Mouse (Mus musculus) kidney, adult 2 months (tissue): ENCODE data around the gene Erbin. TPM values are rescaled to one million over a fixed set of nuclear protein-coding genes. Genes with fewer than 3 reads are reported as not detected.

Source experiments
- DNase-seq: peaks from one replicate; pipeline ENCODE4 v3.0.0; 2021
- H3K27ac ChIP-seq: fragments of 200-500 bp; 2 replicates; pipeline ENCODE4 v1.5.1; 2012; ENCODE audit warnings: low read depth, low read length, control low read depth, inconsistent platforms; ENCODE audit not compliant: insufficient read depth
- H3K27me3 ChIP-seq: fragments of 200-500 bp; replicated peaks from 2 replicates; pipeline ENCODE4 v1.6.1; 2012; ENCODE audit warnings: mild to moderate bottlenecking, moderate library complexity, low read length, inconsistent platforms; ENCODE audit not compliant: control insufficient read depth, insufficient read depth
- H3K36me3 ChIP-seq: fragments of 200-500 bp; 2 replicates; pipeline ENCODE4 v1.6.1; 2012; ENCODE audit warnings: mild to moderate bottlenecking, moderate library complexity, low read length, inconsistent platforms; ENCODE audit not compliant: control insufficient read depth, insufficient read depth
- H3K4me1 ChIP-seq: fragments of 200-500 bp; 2 replicates; pipeline ENCODE4 v1.6.1; 2011; ENCODE audit warnings: low read length; ENCODE audit not compliant: control insufficient read depth, insufficient read depth
- H3K4me3 ChIP-seq: fragments of 200-500 bp; 2 replicates; pipeline ENCODE4 v1.5.1; 2011; ENCODE audit warnings: mild to moderate bottlenecking, low read depth, low read length, control low read depth; ENCODE audit not compliant: insufficient read depth
- CTCF ChIP-seq: fragments of 200-500 bp; conservative IDR thresholded peaks from 2 replicates; pipeline ENCODE4 v1.5.1; 2011; ENCODE audit warnings: low read depth, mild to moderate bottlenecking, control low read depth, low read length, moderate library complexity, mixed read lengths; ENCODE audit not compliant: insufficient read depth, insufficient read length
- POLR2A ChIP-seq: fragments of 200-500 bp; IDR thresholded peaks from one replicate; pipeline ENCODE4 v1.6.1; 2011; ENCODE audit warnings: low read depth, low read length, control low read depth
- WGBS: fragments of 180-500 bp; shearing (Covaris S2); methylation state at CpG from one replicate; pipeline ENCODE4 v1.1.7; 2018; 5-methylcytosine and 5-hydroxymethylcytosine counted together
- polyA plus RNA-seq: library from polyadenylated mRNA; depleted of rRNA; stranded (reverse); fragments of >200 nt; gene quantifications from 2 replicates; pipeline ENCODE4 v1.2.3, GENCODE M21; 2012; rRNA removed

Erbin gene
- 15.7 and 18.9 TPM in 2 replicates for polyA plus RNA-seq

- H3K27me3 ChIP-seq = no peaks in the 10 kb centered on the region
- under 1% methylated on average over 89 of the region's 93 CpGs for WGBS
- DNase-seq = peak; percentile 93
- H3K4me1 ChIP-seq = peaks cover 21% of the 10 kb centered on the region
- peak within 1 kb of the TSS; percentile 99 for H3K27ac ChIP-seq
- H3K36me3 ChIP-seq = no peaks in the 10 kb centered on the region
- H3K4me3 ChIP-seq = peak within 1 kb of the TSS; percentile 82
- no peak for TF ChIP-seq CTCF
- peak; percentile 20 for TF ChIP-seq POLR2A
These were observed at the start of gene Erbin for GRCm38 (mm10) chr13:103920261-103920932. TSS of gene Erbin (minus strand) at chr13:103920514.

GRCm38 (mm10) chr13:103969912-103970311 is 49.6 kb upstream of the Erbin start:
- no peak overlapping the region for H3K27ac ChIP-seq
- no peak for DNase-seq
- no peaks in the 10 kb centered on the region for H3K36me3 ChIP-seq
- no peaks in the 10 kb centered on the region for H3K4me1 ChIP-seq
- TF ChIP-seq CTCF = no peak
- TF ChIP-seq POLR2A = no peak
- no peak overlapping the region for H3K4me3 ChIP-seq
- 74% methylated on average over 6 of the region's 6 CpGs for WGBS
- H3K27me3 ChIP-seq = no peaks in the 10 kb centered on the region

- 90% methylated on average over 9 of the region's 9 CpGs for WGBS
- no peak for DNase-seq
These were observed 47.7 kb upstream of the Erbin start for GRCm38 (mm10) chr13:103967987-103968386.

DNA sequence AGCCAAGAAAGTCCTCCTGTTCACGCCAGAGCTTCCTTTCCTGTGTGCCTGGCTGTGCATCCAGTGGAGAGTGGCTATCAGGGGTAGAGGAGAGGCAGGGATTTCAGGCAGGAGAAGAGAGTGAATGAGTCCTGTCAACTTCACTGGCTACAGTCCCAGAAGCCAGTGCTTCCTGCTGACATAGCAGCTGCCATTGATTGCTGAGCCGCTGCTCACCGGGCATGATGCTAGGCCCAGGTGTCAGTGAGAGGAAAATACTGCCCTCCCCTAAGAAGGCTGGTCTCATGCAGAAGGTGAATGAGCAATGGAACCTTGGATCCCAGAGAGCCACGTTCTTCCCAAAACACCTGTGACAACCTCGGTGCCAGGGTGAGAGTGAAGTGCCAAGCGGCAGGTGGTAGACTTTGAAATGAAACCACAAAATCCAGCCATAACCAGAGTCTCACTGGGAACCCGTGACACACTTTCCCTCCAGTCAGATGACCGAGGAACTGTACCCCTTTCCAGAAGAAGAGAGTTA is 46.4 kb upstream of the Erbin start:
- no peak overlapping the region for H3K4me3 ChIP-seq
- no peak overlapping the region for H3K27ac ChIP-seq
- H3K4me1 ChIP-seq = no peaks in the 10 kb centered on the region
- TF ChIP-seq CTCF = no peak
- no peak for TF ChIP-seq POLR2A
- WGBS = 81% methylated on average over 8 of the region's 8 CpGs
- H3K36me3 ChIP-seq = no peaks in the 10 kb centered on the region
- DNase-seq = no peak
- no peaks in the 10 kb centered on the region for H3K27me3 ChIP-seq

More at GRCm38 (mm10) chr13:103967987-103968386, 47.7 kb upstream of the Erbin start:
- Histone ChIP-seq H3K4me3 (no peak overlapping the region), H3K4me1 (no peaks in the 10 kb centered on the region), H3K27me3 (no peaks in the 10 kb centered on the region), H3K36me3 (no peaks in the 10 kb centered on the region), H3K27ac (no peak overlapping the region)
- no peak for TF ChIP-seq CTCF
- TF ChIP-seq POLR2A = no peak

DNA sequence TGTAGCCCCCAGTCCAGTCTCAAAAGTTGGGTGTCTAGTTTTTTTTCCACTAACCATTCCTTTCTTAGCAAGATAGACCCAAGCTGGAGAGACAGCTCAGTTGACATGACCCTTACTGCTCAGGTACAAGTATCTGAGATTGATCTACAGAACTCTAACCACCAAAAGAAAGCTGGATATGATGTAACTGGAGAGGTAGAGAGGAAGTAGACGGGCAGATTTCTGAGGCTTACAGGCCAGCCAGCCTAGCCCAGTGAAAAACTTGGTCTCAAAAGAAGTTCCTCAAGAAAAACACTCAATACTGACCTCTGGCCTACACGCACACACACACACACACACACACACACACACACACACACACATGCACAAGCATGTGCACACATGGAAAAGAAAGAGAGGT is 44.9 kb upstream of the Erbin start:
- TF ChIP-seq POLR2A = no peak
- TF ChIP-seq CTCF = no peak
- Histone ChIP-seq H3K27ac (no peak overlapping the region), H3K27me3 (no peaks in the 10 kb centered on the region), H3K4me3 (no peak overlapping the region), H3K36me3 (no peaks in the 10 kb centered on the region), H3K4me1 (no peaks in the 10 kb centered on the region)
- WGBS = 98% methylated on average over 2 of the region's 2 CpGs
- no peak for DNase-seq

DNA sequence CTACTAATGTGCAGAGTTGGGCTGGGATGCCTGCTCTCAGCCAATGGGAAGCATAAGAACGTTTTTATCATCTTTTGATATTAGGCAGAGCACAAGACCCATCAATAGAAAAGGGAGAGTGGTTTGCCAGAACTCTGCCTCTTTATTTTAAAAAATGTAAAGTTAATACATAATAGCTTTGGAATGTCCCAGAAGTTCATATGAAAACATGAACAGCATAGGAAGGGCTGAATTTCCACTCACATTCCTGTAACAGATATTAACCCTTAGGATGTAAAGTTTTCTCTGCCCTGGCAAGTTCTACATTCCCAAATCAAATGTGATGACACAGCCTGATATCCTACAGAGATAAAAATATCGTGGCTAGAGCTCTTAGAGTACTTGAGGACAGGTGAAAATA is 42.8 kb upstream of the Erbin start:
- Histone ChIP-seq H3K27me3 (no peaks in the 10 kb centered on the region), H3K27ac (no peak overlapping the region), H3K4me1 (no peaks in the 10 kb centered on the region), H3K36me3 (no peaks in the 10 kb centered on the region), H3K4me3 (no peak overlapping the region)
- TF ChIP-seq POLR2A (no peak), CTCF (no peak)
- no peak for DNase-seq
- 60% methylated on average over 2 of the region's 2 CpGs for WGBS

DNA sequence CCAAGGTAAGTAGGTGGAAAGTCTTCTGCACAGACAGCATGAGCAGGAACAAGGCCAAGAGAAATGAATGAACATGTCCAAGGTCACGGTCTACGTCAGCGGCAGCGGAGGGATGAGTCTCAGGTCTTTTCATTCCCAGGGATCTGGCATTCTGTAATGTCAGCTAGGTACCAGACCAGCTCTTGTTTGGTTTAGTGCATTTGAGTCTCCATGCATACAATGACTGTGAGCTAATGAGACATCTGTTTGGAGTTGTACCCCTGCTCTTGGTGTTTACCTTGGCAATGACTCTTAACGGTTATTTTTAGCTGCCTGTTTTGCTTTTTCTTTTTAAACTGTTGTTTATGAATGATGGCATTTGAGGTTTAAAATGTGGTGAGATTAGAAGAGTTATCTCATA is 39.5 kb upstream of the Erbin start:
- TF ChIP-seq CTCF = no peak
- H3K36me3 ChIP-seq = no peaks in the 10 kb centered on the region
- H3K4me3 ChIP-seq = no peak overlapping the region
- no peaks in the 10 kb centered on the region for H3K27me3 ChIP-seq
- 56% methylated on average over 5 of the region's 5 CpGs for WGBS
- no peak overlapping the region for H3K27ac ChIP-seq
- peak; percentile 23 for DNase-seq
- H3K4me1 ChIP-seq = no peaks in the 10 kb centered on the region
